Mouse (Mus musculus): Measurements from ENCODE around the gene Lrg1.

The Lrg1 gene

GRCm38 (mm10) chr17:56121826-56122225 is at the start of gene Lrg1:
Gene Lrg1 (minus strand): TSS chr17:56122001.
- DNase-seq (ENCODE audit: low spot score in 2 of 2), result no peak

- DNase-seq (ENCODE audit: low spot score in 2 of 2), result no peak
Observed at GRCm38 (mm10) chr17:56171456-56171855, 49.7 kb upstream of the Lrg1 start.

- no peak for DNase-seq (ENCODE audit: low spot score in 2 of 2)
Observed at GRCm38 (mm10) chr17:56170636-56171035, 48.8 kb upstream of the Lrg1 start.

- DNase-seq (ENCODE audit: low spot score in 2 of 2), result no peak
Observed at GRCm38 (mm10) chr17:56169830-56170229, 48.0 kb upstream of the Lrg1 start.

GRCm38 (mm10) chr17:56165671-56166070 is 43.9 kb upstream of the Lrg1 start:
- no peak for DNase-seq (ENCODE audit: low spot score in 2 of 2)

DNA sequence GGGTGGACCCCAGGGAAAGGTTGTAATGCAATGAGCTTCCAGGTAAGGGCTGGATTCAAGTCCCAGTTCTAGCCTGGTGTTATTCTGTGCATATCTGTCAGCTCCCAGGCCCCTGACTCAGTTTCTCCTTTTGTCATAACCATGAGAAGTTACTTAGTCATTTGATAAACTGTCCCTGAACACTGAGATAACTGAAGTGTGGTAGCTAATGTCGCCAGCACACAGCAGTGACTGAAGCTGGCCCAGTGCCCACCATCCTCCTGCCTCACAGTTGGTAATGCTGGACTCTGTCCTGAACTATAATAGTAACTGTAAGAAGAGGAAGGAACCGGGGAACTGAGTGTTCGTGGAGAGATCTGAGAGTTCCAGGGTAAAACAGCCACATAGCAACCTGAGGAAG is 42.7 kb upstream of the Lrg1 start:
- DNase-seq (ENCODE audit: low spot score in 2 of 2), result no peak

DNA sequence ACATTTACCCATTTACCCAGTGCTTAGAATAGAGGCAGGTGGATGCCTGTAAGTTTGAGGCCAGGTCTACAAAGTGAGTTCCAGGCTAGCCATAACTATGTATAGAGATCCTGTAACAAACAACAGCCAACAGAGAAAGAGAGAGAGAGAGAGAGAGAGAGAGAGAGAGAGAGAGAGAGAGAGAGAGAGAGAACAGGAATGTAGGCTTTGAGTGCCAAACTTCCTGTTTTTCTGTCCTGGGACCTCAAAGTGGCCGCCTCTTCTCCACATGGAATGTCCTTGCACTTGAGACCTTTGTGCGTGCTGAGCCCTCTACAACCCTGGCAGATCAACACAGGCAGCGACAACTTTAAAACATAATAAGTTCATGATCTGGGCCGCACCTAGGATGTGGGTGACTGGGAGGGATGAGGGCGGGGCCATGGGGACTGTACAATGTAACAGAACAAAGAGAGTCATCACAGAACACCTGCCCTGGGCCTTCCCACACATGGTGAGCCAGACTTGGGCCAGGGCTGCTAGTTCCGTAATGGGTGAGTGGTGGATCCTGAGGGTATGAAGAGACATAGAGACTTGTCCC is 41.8 kb upstream of the Lrg1 start:
- no peak for DNase-seq (ENCODE audit: low spot score in 2 of 2)

DNA sequence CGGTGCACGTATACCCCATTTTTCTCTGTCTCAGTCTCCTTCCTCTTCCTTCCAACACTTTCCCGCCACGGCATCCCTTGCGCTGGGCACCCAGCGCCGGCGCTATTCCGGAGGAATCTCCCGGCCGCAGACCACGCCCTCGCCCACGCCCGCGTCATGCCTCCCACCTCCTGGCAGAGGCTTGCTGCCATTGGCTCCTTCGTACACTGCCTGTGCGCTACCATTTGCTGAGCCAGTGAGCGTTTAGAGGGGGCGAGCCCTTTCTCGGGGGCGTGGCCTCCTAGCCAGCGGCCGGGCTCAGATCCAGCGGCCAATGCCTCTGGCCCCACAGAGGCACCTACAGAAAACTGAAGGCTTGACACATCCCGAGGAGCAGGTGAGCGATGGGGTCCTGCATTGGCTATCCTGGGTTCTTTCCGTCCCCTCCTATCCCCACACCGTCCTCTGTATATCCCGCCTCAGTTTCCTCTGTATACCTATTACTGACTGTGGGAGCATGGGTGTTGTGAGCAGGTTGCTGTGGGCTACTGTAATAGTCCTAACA is 40.5 kb upstream of the Lrg1 start, which contains the start of gene Tnfaip8l1:
TSS of gene Tnfaip8l1 (plus strand) at position 247 of the 544 bp plus-strand sequence.
- DNase-seq (ENCODE audit: low spot score in 2 of 2), result peak; percentile 98

DNA sequence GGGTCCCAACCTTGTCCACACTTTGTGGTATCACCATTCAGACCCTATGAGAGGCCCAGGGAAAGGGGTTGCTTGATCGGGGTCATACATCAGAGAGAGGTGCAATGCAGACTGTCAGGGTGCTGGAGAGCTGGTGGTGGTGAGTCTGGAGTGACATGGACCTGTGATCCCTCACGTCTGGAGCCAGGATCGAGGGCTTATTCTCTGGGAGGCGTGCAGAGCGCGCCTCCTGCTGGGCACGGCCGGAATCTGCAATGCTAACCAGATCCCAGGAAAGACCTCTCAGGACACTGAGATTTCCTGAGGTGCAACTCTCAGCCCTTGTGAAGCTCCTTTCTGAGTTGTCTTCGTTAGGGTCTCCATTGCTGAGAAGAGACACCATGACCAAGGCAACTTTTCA is 37.9 kb upstream of the Lrg1 start:
- peak; percentile 51 to 62 for DNase-seq (ENCODE audit: low spot score in 2 of 2)

DNA sequence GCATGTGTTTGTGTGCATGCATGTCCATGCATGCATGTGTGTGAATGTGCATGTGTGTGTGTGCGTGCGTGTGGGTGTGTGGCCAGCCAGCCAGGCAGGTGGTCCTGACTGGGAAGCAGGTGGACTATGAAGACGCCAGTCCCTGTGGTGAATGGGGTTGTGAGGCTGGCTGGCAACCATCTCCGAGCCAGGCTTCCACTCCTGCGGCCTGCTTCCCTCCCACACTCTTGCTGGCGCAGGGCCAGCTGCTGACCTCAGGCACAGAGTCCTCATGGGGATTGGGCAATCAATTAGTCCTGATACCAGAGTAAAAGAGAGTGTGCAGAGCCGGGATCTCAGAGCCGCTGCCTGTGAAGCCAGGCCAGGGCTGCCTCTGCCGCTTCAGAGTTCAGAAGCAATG is 31.8 kb upstream of the Lrg1 start:
- peak; percentile 60 to 70 for DNase-seq (ENCODE audit: low spot score in 2 of 2)

GRCm38 (mm10) chr17:56149897-56150296 is 28.1 kb upstream of the Lrg1 start:
- DNase-seq (ENCODE audit: low spot score in 2 of 2), result no peak

GRCm38 (mm10) chr17:56148790-56149618 is 27.2 kb upstream of the Lrg1 start:
- DNase-seq (ENCODE audit: low spot score in 2 of 2), result peak in 1 of 2 experiments; percentile 64

DNA sequence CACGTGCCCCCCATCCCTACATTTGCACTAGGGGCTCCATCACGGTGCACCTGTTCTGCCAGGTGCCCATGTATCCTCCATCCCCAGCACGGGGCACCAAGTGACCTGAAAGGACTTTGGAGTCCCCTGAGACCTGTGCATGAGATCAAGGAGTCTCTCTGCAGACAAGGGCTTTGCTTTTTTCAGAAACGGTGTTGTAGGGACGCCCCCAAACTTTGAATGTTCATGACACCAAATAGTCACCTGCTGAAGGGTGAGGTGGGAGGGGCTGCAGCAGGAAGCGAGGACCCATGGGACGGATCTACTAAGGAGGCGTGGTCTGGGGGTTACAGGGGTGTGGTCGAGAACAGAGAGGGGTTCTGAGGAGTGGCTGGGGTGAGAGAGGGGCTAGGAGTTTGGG is 26.5 kb upstream of the Lrg1 start:
- no peak for DNase-seq (ENCODE audit: low spot score in 2 of 2)

DNA sequence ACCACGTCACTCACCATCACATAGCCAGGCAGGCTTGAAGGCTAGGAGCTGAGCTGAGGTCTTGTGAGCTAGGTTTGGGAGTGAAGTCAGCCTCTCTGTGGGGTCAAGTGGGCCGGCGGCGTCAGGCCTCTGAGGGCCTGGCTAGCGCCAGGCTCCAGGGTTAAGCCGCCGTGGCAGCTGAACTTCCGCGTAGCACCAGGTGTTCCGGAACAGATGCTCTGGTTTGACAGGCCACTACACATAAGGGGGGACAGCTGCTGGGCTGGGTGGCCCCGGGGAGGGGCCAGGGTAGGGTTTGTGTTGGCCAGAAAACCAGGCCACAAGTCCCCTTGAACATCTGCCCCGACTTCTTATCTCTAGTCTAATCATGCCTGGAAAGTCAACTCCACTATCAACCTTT is 25.6 kb upstream of the Lrg1 start:
- no peak for DNase-seq (ENCODE audit: low spot score in 2 of 2)

- DNase-seq (ENCODE audit: low spot score in 2 of 2), result no peak
Observed at GRCm38 (mm10) chr17:56146131-56146530, 24.3 kb upstream of the Lrg1 start.

DNA sequence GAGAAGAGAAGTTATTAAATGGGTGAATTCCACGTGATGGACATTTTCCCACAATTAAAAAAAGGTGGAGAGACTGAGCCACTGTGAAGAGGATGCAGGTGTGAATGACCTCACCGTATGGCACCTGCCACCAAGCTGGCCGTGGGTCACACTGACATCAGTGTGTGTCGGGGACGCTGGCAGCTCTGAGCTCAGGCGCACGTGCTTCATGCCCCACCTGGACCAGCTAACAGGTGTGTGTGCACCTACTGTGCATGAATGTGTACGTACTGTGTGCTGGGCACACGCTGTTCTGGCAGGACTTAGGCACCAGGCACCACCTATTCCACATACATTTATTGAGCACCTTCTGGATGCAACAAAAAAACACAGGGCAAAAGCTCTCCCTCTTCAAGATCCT is 22.7 kb upstream of the Lrg1 start:
- no peak for DNase-seq (ENCODE audit: low spot score in 2 of 2)

DNA sequence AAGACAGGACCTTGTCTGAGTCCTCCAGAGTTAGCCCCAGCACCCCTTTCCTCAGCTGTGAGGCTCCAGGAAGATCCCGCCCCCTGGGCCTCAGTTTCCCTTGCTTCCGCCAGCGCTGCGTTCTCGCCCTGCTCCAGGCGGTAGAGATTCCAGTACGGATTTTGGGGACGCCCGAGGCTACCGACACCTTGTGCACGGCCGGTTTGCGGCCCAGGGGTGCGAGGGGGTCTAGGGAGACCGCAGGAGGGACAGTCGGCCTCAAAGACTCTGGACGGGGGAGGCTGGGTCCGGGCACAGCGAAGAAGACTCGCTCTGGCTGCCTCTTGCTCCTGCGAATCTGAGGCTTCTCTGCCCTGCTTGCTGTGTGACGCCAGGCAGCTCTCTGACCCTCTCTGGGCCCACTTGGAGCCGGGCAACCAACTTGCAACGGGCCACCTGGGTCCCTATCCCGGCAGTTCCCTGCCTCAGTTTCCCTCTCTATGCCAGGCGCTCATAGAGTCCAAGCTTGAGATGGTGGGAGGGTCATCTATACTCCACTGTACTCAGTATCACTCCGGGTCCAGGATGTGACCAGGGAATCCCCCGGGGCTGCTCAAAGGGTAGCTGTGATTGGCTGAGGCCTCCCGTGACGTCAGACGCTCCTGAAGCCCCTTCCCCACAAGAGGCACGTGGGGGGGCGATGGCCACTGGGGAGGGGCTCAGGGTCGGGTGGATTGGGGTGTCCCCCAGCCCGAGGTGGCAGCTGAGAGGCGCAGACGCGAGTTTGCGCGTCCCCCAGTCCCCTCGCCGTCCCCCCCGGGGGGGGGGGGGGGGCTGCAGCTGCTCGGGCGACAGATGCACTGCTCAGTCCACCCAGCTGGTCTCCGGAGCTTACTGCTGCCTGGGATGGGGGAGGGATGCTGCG is 20.2 kb upstream of the Lrg1 start:
- peak; percentile 75 to 78 for DNase-seq (ENCODE audit: low spot score in 2 of 2)

DNA sequence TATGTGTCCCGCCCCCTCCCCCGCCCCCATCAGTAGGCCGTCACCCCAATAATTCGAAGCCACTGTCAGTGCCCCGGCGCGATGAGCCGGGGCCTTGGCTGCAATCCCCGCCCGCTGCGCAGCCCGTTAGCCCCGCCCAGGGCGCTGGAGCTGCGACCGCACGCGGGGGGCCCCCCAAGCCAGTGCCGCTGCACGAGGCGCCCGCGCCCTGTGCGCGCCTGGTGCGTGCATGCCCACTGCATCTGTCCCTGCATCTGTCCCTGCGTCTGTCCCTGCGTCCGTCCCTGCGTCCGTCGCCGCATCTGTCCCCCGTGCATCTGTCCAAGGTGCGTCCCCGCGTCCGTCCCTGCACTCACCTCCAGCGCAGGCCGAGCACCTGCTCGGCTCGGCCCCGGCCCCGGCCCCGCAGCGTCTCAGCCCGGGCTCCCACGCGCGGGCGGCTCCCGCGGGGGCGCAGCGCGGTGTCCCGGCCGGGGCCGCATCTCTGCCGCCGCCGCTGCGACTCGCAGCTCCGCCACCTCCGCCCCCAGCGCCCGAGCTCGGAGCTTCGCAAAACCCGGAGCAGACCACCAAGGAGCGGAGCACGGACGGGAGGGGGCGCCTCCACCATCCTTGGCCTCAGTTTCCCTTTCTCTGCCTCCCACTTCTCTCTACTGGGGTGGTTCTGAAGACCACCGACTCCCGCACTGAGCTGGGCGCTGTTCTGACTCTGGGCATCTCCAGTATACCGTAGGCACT is 18.2 kb upstream of the Lrg1 start, which contains the start of gene Sema6b:
TSS of gene Sema6b (minus strand) at position 486 of the 738 bp plus-strand sequence.
- peak; percentile 84 to 89 for DNase-seq (ENCODE audit: low spot score in 2 of 2)

- peak; percentile 70 to 75 for DNase-seq (ENCODE audit: low spot score in 2 of 2)
Observed at GRCm38 (mm10) chr17:56139355-56139754, 17.6 kb upstream of the Lrg1 start.

DNA sequence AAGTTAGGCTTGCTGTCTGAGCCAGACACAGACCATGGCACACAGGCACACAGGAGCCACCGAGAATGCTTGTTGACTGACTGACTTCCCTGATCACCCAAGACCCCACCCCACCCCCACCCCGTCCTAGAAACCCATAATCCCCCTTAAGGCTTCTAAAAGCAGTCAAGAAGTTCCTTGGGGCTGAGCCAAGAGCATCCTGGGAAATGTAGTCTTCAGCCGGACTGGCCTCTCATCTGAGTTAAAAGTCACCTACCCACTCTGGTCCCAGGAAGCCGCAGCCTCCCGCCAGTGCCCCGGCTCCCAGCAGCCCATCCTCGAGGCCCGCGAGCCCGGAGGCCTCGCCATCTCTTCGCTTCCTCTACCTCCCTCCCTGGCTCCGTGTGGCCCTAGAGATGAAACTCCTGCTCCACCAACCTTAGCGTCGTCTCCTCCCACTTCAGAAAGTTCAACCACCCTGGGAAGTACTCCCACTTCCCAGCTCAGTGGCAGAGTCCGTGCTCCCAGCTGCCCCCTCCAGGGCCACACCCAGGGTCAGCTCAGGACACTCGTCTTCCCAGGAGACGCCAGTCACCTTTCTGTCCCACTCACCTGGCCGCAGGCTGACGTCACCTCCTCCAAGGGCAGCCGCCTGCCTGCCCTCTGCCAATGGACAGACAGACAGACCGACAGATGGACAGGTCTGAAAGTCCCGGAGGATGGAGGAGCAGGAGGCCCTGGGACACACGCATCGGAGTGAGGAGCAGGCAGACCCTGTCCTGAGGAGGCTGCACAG is 16.2 kb upstream of the Lrg1 start:
- DNase-seq (ENCODE audit: low spot score in 2 of 2), result no peak

Measured in right cerebral cortex, postnatal 10 days (tissue).